Mouse (Mus musculus) limb, embryonic 15.5 days (tissue): ENCODE measurements around the gene Rap1b. TPM values are rescaled to one million over a fixed set of nuclear protein-coding genes. Genes with fewer than 3 reads are reported as not detected.

Source experiments
- ATAC-seq: fragments of 200-750 bp; cut with Nextera tagmentation; 2 replicates; pipeline ENCODE4 v1.8.0; 2017; ENCODE audit warnings: low read depth, moderate TSS enrichment; ENCODE audit not compliant: insufficient number of reproducible peaks, low FRiP score, low TSS enrichment
- H3K27ac ChIP-seq: fragments of 300-500 bp; sonication (generic); 2 replicates; pipeline ENCODE4 v1.5.1; 2015; ENCODE audit warnings: moderate library complexity, mild to moderate bottlenecking, inconsistent platforms
- H3K27me3 ChIP-seq: fragments of 300-500 bp; sonication (generic); 2 replicates; pipeline ENCODE4 v1.6.1; 2015; ENCODE audit warnings: inconsistent platforms
- H3K36me3 ChIP-seq: fragments of 300-500 bp; sonication (generic); 2 replicates; pipeline ENCODE4 v1.6.1; 2015; ENCODE audit warnings: inconsistent platforms
- H3K4me1 ChIP-seq: fragments of 300-500 bp; sonication (generic); 2 replicates; pipeline ENCODE4 v1.6.1; 2015; ENCODE audit warnings: inconsistent platforms
- H3K4me2 ChIP-seq: fragments of 300-500 bp; sonication (generic); 2 replicates; pipeline ENCODE4 v1.6.1; 2015; ENCODE audit warnings: mild to moderate bottlenecking, inconsistent platforms
- H3K4me3 ChIP-seq: fragments of 300-500 bp; sonication (generic); 2 replicates; pipeline ENCODE4 v1.5.1; 2015; ENCODE audit warnings: mild to moderate bottlenecking, inconsistent platforms
- H3K9ac ChIP-seq: fragments of 300-500 bp; sonication (generic); 2 replicates; pipeline ENCODE4 v1.6.1; 2015; ENCODE audit warnings: inconsistent platforms
- H3K9me3 ChIP-seq: fragments of 300-500 bp; sonication (generic); 2 replicates; pipeline ENCODE4 v1.6.1; 2016; ENCODE audit warnings: inconsistent platforms
- WGBS: fragments of 180-500 bp; shearing (Covaris S2); methylation state at CpG from one replicate; pipeline ENCODE4 v1.1.7; 2015; 5-methylcytosine and 5-hydroxymethylcytosine counted together
- polyA plus RNA-seq: library from polyadenylated mRNA; unstranded; fragments of >200 nt; fragmentation: Nextera tagmentation; extraction: Ambion mirVana; gene quantifications from 2 replicates; pipeline ENCODE4 v1.2.1, GENCODE M21; 2015

Rap1b gene
- polyA plus RNA-seq, 1 experiment from 2014 or later: 184 TPM

- peaks cover 82% of the 10 kb centered on the region for H3K36me3 ChIP-seq
- H3K4me2 ChIP-seq: no peak overlapping the region
- no peaks in the 10 kb centered on the region for H3K4me1 ChIP-seq
- 82% methylated on average over 6 of the region's 6 CpGs for WGBS
- H3K9ac ChIP-seq: no peak overlapping the region
- H3K9me3 ChIP-seq: no peaks in the 10 kb centered on the region
- no peak overlapping the region for H3K27ac ChIP-seq
- no peak for ATAC-seq
- H3K4me3 ChIP-seq: no peak overlapping the region
- H3K27me3 ChIP-seq: no peaks in the 10 kb centered on the region
Measured at GRCm38 (mm10) chr10:117780306-117780911, 65.4 kb downstream of the Rap1b start.

- ATAC-seq: no peak
- 84% methylated on average over 8 of the region's 8 CpGs for WGBS
- no peaks in the 10 kb centered on the region for H3K9me3 ChIP-seq
- H3K4me3 ChIP-seq: no peak overlapping the region
- H3K4me1 ChIP-seq: no peaks in the 10 kb centered on the region
- H3K36me3 ChIP-seq: peaks cover 83% of the 10 kb centered on the region
- no peak overlapping the region for H3K4me2 ChIP-seq
- H3K9ac ChIP-seq: no peak overlapping the region
- no peak overlapping the region for H3K27ac ChIP-seq
- H3K27me3 ChIP-seq: no peaks in the 10 kb centered on the region
Measured at GRCm38 (mm10) chr10:117779581-117780305, 66.1 kb downstream of the Rap1b start.

- ATAC-seq: no peak
- H3K27me3 ChIP-seq: no peaks in the 10 kb centered on the region
- no peaks in the 10 kb centered on the region for H3K4me1 ChIP-seq
- no peak overlapping the region for H3K4me3 ChIP-seq
- 81% methylated on average over 4 of the region's 4 CpGs for WGBS
- no peaks in the 10 kb centered on the region for H3K9me3 ChIP-seq
- H3K4me2 ChIP-seq: no peak overlapping the region
- H3K27ac ChIP-seq: no peak overlapping the region
- peaks cover 83% of the 10 kb centered on the region for H3K36me3 ChIP-seq
- H3K9ac ChIP-seq: no peak overlapping the region
Measured at GRCm38 (mm10) chr10:117778951-117779350, 66.9 kb downstream of the Rap1b start.

GRCm38 (mm10) chr10:117778328-117778910, 67.4 kb downstream of the Rap1b start:
- Histone ChIP-seq H3K4me3 (no peak overlapping the region), H3K36me3 (peaks cover 82% of the 10 kb centered on the region), H3K27ac (no peak overlapping the region), H3K4me2 (no peak overlapping the region), H3K27me3 (no peaks in the 10 kb centered on the region), H3K9me3 (no peaks in the 10 kb centered on the region), H3K4me1 (no peaks in the 10 kb centered on the region), H3K9ac (no peak overlapping the region)
- no peak for ATAC-seq
- WGBS: 89% methylated on average over 12 of the region's 12 CpGs

GRCm38 (mm10) chr10:117777501-117778327, 68.1 kb downstream of the Rap1b start:
- Histone ChIP-seq H3K4me2 (no peak overlapping the region), H3K36me3 (peaks cover 84% of the 10 kb centered on the region), H3K27me3 (no peaks in the 10 kb centered on the region), H3K27ac (no peak overlapping the region), H3K9me3 (no peaks in the 10 kb centered on the region), H3K4me3 (no peak overlapping the region), H3K9ac (no peak overlapping the region), H3K4me1 (no peaks in the 10 kb centered on the region)
- no peak for ATAC-seq
- WGBS: 94% methylated on average over 17 of the region's 17 CpGs

GRCm38 (mm10) chr10:117777103-117777470, 68.7 kb downstream of the Rap1b start:
- WGBS: 96% methylated on average over 3 of the region's 3 CpGs
- no peaks in the 10 kb centered on the region for H3K9me3 ChIP-seq
- no peaks in the 10 kb centered on the region for H3K4me1 ChIP-seq
- H3K4me3 ChIP-seq: no peak overlapping the region
- H3K27me3 ChIP-seq: no peaks in the 10 kb centered on the region
- peaks cover 85% of the 10 kb centered on the region for H3K36me3 ChIP-seq
- H3K9ac ChIP-seq: no peak overlapping the region
- no peak overlapping the region for H3K4me2 ChIP-seq
- ATAC-seq: no peak
- H3K27ac ChIP-seq: no peak overlapping the region

- H3K9ac ChIP-seq: no peak overlapping the region
- H3K4me3 ChIP-seq: no peak overlapping the region
- ATAC-seq: no peak
- no peaks in the 10 kb centered on the region for H3K27me3 ChIP-seq
- no peak overlapping the region for H3K27ac ChIP-seq
- no peaks in the 10 kb centered on the region for H3K9me3 ChIP-seq
- no peaks in the 10 kb centered on the region for H3K4me1 ChIP-seq
- 91% methylated on average over 12 of the region's 12 CpGs for WGBS
- peaks cover 82% of the 10 kb centered on the region for H3K36me3 ChIP-seq
- no peak overlapping the region for H3K4me2 ChIP-seq
Measured at GRCm38 (mm10) chr10:117776281-117777102, 69.3 kb downstream of the Rap1b start.

- H3K9ac ChIP-seq: no peak overlapping the region
- no peaks in the 10 kb centered on the region for H3K9me3 ChIP-seq
- no peak for ATAC-seq
- H3K36me3 ChIP-seq: peaks cover 82% of the 10 kb centered on the region
- no peak overlapping the region for H3K4me3 ChIP-seq
- H3K27me3 ChIP-seq: no peaks in the 10 kb centered on the region
- WGBS: 87% methylated on average over 6 of the region's 6 CpGs
- H3K27ac ChIP-seq: no peak overlapping the region
- no peak overlapping the region for H3K4me2 ChIP-seq
- H3K4me1 ChIP-seq: no peaks in the 10 kb centered on the region
Measured at GRCm38 (mm10) chr10:117775401-117776144, 70.3 kb downstream of the Rap1b start.

- no peak for ATAC-seq
- 100% methylated on average over 1 of the region's 1 CpGs for WGBS
Measured at GRCm38 (mm10) chr10:117774817-117775120, 71.1 kb downstream of the Rap1b start.

GRCm38 (mm10) chr10:117774011-117774816, 71.6 kb downstream of the Rap1b start:
- no peak overlapping the region for H3K9ac ChIP-seq
- no peak overlapping the region for H3K4me3 ChIP-seq
- 96% methylated on average over 22 of the region's 22 CpGs for WGBS
- H3K27ac ChIP-seq: no peak overlapping the region
- ATAC-seq: no peak
- H3K4me1 ChIP-seq: no peaks in the 10 kb centered on the region
- H3K36me3 ChIP-seq: peaks cover 89% of the 10 kb centered on the region
- no peak overlapping the region for H3K4me2 ChIP-seq
- H3K27me3 ChIP-seq: no peaks in the 10 kb centered on the region
- H3K9me3 ChIP-seq: no peaks in the 10 kb centered on the region

More at GRCm38 (mm10) chr10:117774817-117775120, 71.1 kb downstream of the Rap1b start:
- H3K4me2 ChIP-seq: no peak overlapping the region
- H3K27me3 ChIP-seq: no peaks in the 10 kb centered on the region
- H3K9ac ChIP-seq: no peak overlapping the region
- no peaks in the 10 kb centered on the region for H3K4me1 ChIP-seq
- no peaks in the 10 kb centered on the region for H3K9me3 ChIP-seq
- peaks cover 86% of the 10 kb centered on the region for H3K36me3 ChIP-seq
- H3K4me3 ChIP-seq: no peak overlapping the region
- no peak overlapping the region for H3K27ac ChIP-seq
